Mouse (Mus musculus) CD4-positive, CD25-positive, alpha-beta regulatory T cell (primary cell): ENCODE measurements around the gene Tmem185b. TPM values are rescaled to one million over a fixed set of nuclear protein-coding genes. Genes with fewer than 3 reads are reported as not detected.

ENCODE experiments used
- polyA plus RNA-seq: library from polyadenylated mRNA; unstranded; fragments of 100-300 nt; shearing (Covaris generic); gene quantifications from one replicate; pipeline ENCODE4 v1.2.1, GENCODE M21; 2017

Gene Tmem185b
- 34.9 TPM for polyA plus RNA-seq

DNA sequence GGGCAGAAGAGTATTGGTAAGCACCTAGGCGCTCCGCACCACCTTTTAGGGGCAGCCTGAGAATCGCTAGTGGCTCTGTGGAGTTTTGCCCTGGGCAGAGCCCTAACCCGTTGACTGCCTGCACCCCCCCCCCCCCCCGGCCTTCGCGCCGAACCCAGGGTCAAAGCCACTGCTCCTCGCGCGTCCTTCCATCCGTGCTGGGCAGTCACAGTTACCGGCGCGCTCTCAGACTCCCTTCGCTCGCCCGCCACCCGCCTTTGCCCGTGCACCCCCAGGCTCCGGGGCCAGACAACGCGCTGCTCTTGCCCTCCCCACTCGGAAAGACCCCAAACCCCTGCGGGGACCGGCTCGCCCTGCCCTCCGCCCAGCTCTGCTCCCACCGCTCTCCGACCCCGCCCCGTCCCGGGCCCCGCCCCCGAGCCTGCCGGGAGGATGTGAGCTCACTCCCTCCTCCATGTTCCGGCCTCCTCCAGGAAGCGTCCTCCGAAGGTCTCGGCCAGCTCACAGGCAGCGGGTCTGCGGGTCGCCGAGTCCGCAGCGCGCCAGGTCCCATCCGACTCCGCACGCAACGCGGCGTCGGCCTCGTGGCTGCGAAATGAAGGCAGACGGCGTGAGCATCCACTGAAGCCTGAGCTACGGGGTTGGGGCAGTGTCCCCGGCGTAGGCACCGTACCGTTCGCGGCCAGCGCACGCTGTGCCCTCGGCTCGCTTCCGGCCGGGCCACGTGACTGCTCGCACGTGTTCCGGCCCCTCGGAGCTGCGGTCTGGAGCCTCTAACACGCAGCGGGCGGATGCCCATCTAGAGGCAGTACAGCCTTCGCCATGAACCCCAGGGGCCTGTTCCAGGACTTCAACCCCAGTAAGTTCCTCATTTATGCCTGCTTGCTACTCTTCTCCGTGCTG, at the start of gene Tmem185b:
TSS of gene Tmem185b (plus strand) at position 472 of the 903 bp plus-strand sequence.

DNA sequence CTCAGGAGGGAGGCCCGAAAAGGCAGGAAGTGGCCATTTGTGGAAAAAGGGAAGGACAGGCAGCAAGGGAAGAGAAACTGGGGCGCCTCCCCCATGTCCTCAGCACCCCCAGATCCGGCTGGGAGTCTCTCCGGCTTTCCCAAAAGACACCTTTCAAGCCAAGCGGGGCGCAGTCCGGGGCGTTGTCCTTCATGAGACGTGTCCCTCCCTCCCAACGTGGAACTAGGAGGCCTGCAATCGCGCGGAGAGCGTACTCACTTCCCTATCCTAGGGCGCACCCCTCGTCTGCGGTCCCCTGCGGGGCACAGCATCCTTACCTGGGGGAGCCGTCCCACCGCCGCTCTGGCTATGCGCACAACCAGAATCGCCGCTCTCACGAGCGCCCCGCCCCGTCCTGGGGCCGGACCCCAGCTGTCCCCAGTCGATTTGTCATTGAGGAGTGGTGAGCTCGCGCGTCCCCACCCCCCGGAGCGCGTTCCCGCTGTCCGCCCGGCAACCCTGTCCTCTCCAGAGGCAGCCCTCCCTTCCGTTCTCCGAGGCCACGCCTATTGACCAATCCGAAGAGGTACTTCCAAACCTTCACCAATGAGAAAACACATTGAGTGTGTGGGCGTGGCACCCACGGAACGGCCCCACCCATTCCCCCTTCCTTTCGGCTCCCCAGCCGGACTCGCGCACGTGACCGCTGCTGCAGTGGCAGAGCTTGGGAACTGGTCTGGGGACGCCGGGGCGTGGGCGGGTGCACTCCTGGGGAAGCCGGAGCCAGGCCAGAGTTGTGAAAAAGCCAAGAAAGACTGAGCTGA, 21.5 kb upstream of the Tmem185b start, which contains the start of gene Ralb:
TSS of gene Ralb (minus strand) at position 535 of the 803 bp plus-strand sequence.

Other genes starting within 250 kb of the Tmem185b start
- not detected for gene Inhbb, start 103.9 kb upstream of the Tmem185b start, polyA plus RNA-seq
- 18.7 TPM for gene Ralb, start 21.4 kb upstream of the Tmem185b start, polyA plus RNA-seq
- 1.1 TPM for gene Epb41l5, start 122.8 kb downstream of the Tmem185b start, polyA plus RNA-seq